Mouse (Mus musculus) effector memory CD4-positive, alpha-beta T cell, adult 5 months (primary cell): ENCODE data around the gene Jakmip3. TPM values are rescaled to one million over a fixed set of nuclear protein-coding genes. Genes with fewer than 3 reads are reported as not detected.

Source experiments
- polyA plus RNA-seq: library from polyadenylated mRNA; unstranded; fragments of 100-300 nt; shearing (Covaris generic); gene quantifications from one replicate; pipeline ENCODE4 v1.2.1, GENCODE M21; 2017

Gene Jakmip3
- not detected for polyA plus RNA-seq

DNA sequence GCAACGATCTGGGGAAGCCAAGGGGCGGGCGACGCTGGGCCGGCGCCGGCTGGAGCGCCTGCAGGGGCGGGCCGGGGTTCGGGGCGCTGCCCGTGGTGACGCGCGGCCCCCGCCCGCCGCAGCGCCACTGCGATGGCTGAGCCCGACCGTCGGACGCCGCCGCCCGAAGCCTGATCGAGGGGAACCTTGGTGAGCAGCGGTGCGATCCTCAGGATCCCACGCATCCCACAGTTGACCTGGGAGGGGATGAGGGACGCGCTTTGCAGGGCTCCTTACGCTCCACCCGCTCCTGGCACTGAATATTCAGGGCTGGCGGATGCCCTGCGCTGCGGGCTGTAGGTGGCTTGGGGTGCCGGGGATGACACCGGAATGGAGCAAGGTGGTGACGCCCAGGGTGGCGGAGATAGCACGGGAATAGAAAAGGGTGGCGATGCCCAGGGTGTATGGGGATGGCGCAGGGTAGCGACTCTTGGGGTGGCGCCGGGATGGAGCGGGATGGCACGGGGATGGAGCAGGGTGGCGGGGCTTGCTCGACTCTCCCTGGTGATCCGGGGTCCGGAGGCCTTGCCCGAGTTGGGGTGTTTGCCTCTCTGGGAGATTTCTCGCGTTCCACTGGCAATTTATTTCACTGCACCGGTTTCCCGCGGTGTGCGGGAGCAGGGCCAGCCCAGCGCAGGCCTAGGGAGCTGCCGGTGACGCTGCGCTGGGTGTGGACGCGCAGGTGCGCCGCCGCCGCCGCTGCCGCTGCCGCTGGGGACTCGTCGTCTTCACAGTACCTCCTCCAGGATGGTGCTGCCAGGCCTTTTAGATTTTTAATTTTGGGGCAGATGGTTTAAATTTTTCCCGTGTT is at the start of gene Jakmip3:
Gene Jakmip3, plus strand, starts transcription at position 119 of the 850 bp plus-strand sequence.

DNA sequence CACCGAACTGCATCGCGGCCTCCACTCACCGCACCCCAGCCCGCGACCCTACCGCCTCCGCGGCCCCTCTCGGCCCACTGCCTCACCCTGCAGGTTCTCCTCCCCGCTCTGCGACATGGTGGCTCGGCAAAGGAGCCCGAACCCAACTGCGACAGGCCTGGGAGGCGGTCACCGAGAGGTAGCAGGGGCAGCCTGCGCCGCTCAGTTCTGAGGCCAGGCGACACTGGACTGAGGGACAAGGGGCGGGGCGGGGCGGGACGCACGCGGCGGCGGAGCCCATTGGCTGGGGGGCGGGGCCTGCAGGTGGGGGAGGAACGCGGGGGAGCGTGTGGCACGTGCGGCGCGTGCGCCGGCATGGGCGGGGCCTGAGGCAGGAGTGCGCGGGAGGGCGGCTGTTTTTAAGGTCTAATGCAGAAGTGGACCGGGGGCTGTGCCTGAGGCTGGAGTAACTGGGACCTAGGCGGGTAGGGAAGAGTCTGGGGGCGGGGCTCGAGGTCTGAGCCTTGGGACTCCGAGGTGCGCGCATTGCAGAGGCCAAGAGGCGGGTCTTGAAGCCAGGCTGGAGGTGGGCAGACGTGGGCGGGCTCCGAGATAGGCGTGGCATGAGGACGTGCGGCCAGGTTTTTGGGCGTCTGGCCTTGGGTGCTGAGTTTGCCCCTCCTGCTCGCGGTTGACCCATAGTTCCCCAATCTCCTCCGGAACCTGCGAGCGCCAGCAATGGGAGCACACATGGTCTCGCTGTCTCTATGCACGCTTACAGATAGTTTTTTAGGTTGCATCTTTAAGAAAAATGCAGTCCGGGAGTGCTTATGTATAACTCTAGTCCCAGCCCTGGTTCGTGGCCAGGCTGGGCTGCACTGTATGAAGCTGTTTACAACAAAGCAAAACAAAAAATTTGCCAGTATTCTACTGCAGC is 31.0 kb upstream of the Jakmip3 start, which contains the start of gene Bnip3:
Gene Bnip3, minus strand, starts transcription at position 243 of the 916 bp plus-strand sequence.

GRCm38 (mm10) chr7:139085629-139086194 is 145.2 kb downstream of the Jakmip3 start, which contains the start of gene Dpysl4:
Dpysl4 (plus strand) TSS chr7:139086001.

Other genes with a start within 250 kb of the Jakmip3 start
- 101 TPM for gene Ppp2r2d, start 94.7 kb upstream of the Jakmip3 start, polyA plus RNA-seq
- gene Mapk1ip1, start 94.5 kb upstream of the Jakmip3 start, polyA plus RNA-seq, result 27.5 TPM
- 10.1 TPM for gene Bnip3, start 31.2 kb upstream of the Jakmip3 start, polyA plus RNA-seq
- gene Dpysl4, start 145.3 kb downstream of the Jakmip3 start, polyA plus RNA-seq, result not detected